ENCODE assay signal across 15 mouse cellular contexts in genomic region chr12:16966811-16967210, GRCm38 (mm10). TPM values are rescaled to one million over a fixed set of nuclear protein-coding genes. Genes with fewer than 3 reads are reported as not detected.
"Had no signal": no experiment of that assay in that cellular context is flagged by ENCODE, and none has a peak within 500 bp of the region (broad histone marks: within the 10 kb centered on the region; RNA-seq: fewer than 3 reads in every experiment).

No protein-coding gene starts in this region.

- H3K9me3 ChIP-seq: midbrain, embryonic 10.5 days; midbrain, embryonic 12.5 days; midbrain, embryonic 15.5 days; neural tube, embryonic 12.5 days had no signal

- H3K27me3 ChIP-seq: midbrain, embryonic 12.5 days; midbrain, embryonic 15.5 days; neural tube, embryonic 12.5 days had no signal

- DNase-seq: lung, adult 18-20 months; lung, embryonic 14.5 days; lung, postnatal 10 days; lung, postnatal 4 days; right cerebral cortex, postnatal 25 days; right cerebral cortex, postnatal 4 days; spleen, adult 18-20 months; thymus, adult 18-20 months; thymus, postnatal 14 days; thymus, postnatal 36 days had no signal

- H3K4me3 ChIP-seq: midbrain, embryonic 10.5 days; midbrain, embryonic 12.5 days; midbrain, embryonic 15.5 days; neural tube, embryonic 12.5 days had no signal

- ATAC-seq: midbrain, embryonic 15.5 days had no signal

- H3K4me1 ChIP-seq: midbrain, embryonic 10.5 days; midbrain, embryonic 12.5 days; midbrain, embryonic 15.5 days; neural tube, embryonic 12.5 days had no signal

- H3K27ac ChIP-seq: midbrain, embryonic 10.5 days; midbrain, embryonic 12.5 days; midbrain, embryonic 15.5 days; neural tube, embryonic 12.5 days had no signal

- H3K9ac ChIP-seq: lung, embryonic 14.5 days; midbrain, embryonic 12.5 days; midbrain, embryonic 15.5 days; neural tube, embryonic 12.5 days had no signal

- H3K4me2 ChIP-seq: lung, embryonic 14.5 days; midbrain, embryonic 12.5 days; midbrain, embryonic 15.5 days; neural tube, embryonic 12.5 days had no signal

RNA-seq across cellular contexts. Expression of gene 2410004P03Rik, which starts 44.7 kb away (rescaled TPM):
- polyA plus RNA-seq: liver, embryonic 16.5 days had no signal
